Mouse (Mus musculus): ENCODE results near the gene Asns.

Gene Asns

GRCm38 (mm10) chr6:7692884-7693585, at the start of gene Asns:
Gene Asns (minus strand): TSS chr6:7693254.
- peak; percentile 93 for ATAC-seq (ENCODE audit: low TSS enrichment)

DNA sequence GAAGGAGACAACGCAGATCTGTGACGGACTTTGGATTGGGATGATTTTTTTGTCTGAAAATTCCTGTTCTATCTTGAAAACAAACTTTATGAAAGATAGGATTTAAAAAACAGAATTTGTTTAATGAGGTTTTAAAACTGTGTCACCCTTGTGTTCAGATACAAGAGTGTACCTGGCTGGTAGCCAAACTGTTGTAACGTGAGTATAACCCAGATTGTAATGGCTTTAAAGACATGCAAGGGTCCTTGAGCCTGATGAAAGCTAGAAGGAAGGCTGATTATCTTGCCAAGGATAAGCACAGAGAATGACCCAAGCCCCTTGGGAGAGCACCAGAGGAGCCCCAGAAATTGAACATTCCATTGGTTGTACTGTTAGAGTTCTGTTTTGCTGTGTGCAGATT, 48.7 kb upstream of the Asns start:
- ATAC-seq (ENCODE audit: low TSS enrichment), result no peak

- no peak for ATAC-seq (ENCODE audit: low TSS enrichment)
Measured at GRCm38 (mm10) chr6:7737842-7738241, 44.8 kb upstream of the Asns start.

GRCm38 (mm10) chr6:7732754-7733708, 40.0 kb upstream of the Asns start:
- peak; percentile 96 for ATAC-seq (ENCODE audit: low TSS enrichment)

GRCm38 (mm10) chr6:7732097-7732496, 39.0 kb upstream of the Asns start:
- no peak for ATAC-seq (ENCODE audit: low TSS enrichment)

DNA sequence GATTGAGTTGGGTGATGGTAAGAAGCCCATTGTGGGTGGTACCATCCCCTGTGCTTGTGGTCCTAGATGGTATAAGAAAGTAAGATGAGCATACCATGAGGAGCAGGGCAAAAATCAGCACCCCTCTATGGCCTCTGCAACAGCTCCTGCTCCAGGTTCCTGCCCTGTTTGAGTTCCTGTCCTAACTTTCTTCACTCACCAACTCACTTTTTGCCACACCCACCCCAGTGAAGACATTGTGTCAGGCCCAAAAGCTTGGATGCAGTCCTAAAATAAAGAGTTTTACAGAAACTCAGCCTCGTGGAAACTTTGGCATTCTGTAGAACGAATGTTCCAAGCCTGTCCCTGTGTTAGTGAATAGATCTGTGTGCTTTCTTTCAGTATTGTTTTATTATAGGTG, 36.1 kb upstream of the Asns start:
- ATAC-seq (ENCODE audit: low TSS enrichment), result no peak

DNA sequence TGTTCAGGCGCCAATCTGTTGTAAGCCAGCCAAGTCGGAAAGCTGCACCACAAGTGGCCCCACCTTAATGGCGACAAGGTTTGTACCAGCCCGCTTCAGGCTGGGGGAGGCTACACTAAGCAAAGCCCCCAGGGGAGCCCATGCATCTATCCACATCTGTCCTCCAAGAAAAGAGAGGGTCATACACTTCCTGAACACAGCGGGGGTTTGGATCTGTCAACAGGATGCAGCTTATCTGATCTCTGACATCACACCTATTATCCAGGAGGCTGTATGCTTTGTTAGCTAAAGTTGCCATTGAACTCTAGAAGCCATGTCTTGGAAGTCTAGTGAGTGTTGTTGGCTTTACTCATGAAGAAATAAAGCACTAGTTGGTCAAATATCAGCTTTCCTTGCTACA, 35.2 kb upstream of the Asns start:
- ATAC-seq (ENCODE audit: low TSS enrichment), result no peak

DNA sequence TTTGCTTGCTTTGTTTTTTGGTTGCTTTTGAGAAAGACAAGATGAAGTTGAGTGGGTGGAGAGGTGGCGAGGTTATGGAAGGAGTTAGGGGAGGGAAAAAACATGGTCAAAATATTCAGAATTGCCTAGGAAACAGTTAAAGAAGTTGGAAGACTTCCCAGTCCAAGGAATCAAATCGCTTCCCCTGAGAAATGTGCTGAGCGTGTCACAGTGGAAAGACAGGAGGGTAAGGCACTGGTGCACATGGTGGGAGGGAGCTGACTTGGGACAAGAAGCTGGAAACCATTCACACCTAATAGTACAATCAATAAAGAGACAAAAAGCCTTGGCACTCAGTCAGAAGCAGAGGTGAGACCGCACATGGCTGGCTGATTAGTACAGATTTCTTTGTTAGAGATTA, 23.2 kb upstream of the Asns start:
- ATAC-seq (ENCODE audit: low TSS enrichment), result no peak

DNA sequence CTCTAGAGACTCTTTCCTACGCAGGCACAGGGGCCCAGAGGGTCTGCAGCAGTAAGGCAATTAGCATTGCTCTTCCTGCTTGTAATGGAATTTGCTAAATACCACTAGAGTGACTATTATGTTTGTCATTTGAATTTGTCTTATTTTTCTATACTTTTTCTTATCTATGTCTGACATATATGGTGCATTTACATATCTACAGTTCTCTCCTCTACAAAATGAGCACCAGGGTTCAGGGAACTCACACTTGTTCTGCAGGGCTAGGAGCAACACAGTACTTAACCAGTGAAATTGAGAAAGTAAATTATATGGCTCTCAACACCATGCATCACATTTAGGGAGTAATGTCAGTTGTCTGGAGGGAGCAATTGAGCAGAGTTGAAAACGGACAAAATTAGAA, 21.2 kb upstream of the Asns start:
- no peak for ATAC-seq (ENCODE audit: low TSS enrichment)

- ATAC-seq (ENCODE audit: low TSS enrichment), result no peak
Measured at GRCm38 (mm10) chr6:7711837-7712330, 18.8 kb upstream of the Asns start.

- ATAC-seq (ENCODE audit: low TSS enrichment), result no peak
Measured at GRCm38 (mm10) chr6:7708246-7708645, 15.2 kb upstream of the Asns start.

GRCm38 (mm10) chr6:7706796-7707195, 13.7 kb upstream of the Asns start:
- no peak for ATAC-seq (ENCODE audit: low TSS enrichment)

DNA sequence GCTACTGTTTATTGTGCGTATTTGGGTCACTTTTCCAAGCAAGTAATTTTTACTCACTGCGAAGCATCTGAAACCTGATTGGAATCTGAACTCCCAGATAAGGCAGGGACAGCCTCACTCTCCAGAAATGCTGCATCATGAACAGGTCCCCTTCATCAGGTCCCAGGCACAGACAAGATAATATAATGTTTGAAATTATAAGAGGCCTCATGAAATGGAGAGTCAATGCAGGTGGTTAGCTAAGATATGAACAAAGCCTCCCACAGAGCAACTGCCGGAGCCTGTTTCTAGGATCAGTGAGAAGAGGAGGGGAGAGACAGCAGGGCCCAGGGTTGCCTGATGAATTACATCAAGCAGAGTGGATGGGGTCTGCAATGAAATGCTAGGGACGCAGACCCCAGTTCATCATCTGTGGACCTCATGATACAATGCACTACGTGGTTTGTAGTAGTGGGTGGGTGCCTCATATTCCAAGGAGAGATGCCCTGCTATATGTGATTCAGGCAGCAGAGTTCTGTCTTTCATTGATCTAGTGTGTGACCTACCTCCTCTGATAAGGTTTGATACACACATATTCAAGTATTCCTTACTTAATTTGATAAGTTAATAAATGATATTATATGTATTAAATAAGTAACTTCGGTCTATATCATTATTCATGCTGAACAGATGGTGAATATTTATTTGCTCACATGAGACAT, 5.1 kb upstream of the Asns start:
- no peak for ATAC-seq (ENCODE audit: low TSS enrichment)

- no peak for ATAC-seq (ENCODE audit: low TSS enrichment)
Measured at GRCm38 (mm10) chr6:7697077-7697643, 4.1 kb upstream of the Asns start.

- ATAC-seq (ENCODE audit: low TSS enrichment), result no peak
Measured at GRCm38 (mm10) chr6:7696641-7697040, 3.6 kb upstream of the Asns start.

DNA sequence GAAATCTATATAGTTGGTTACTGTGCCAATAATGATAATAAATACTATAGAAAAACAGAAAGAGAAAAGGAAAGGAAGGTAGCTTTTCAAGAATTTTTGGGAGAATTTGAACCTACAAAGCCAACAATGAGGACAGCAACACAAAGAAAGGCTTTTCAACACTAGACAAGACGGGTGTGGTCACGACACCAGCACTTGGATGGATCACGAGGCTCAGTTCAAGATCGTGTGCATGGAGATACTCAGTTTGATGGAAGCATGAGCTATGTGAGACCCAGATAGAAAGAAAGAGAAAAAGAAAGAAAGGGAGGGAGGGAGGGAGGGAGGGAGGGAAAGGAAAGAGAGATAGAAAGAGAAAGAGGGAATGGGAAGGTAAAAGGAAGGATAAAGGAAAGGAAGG, 2.8 kb upstream of the Asns start:
- ATAC-seq (ENCODE audit: low TSS enrichment), result no peak

DNA sequence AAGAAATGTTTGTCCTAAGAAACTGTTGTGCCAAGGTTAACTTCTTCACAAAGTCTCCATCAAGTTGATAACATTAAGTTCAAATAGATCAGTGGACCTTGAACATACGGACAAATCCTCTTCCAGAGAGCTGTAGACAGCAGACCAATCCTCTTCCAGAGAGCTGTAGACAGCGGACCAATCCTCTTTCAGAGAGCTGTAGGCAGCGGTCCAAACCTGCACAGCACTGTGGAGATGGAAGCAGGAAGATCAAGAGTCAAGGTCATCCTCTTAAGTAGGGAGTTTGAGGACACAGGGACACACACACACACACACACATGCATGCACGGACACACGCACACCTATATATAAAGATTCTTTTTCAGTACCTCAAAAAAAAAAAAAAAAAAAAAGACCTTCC, 612 bp upstream of the Asns start:
- no peak for ATAC-seq (ENCODE audit: low TSS enrichment)

DNA sequence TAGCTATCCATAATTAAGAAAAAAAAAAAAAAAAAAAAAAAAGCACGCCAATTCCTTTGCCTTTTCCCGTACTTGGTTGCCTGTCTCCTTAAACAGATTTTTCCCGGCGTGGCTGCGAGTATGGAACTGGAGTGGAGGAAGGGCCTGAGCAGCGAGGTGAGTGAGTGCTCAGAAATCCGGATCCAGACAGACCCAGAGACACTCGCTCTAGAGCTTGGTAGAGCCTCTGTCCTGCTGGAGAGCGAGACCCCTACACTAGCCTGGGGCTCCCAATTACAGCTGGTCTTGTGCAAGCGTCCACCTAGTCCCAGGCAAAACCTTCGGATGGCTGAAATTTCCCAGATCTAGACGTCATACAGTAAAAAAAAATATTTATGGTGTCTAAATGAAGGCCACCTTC, 603 bp downstream of the Asns start:
- ATAC-seq (ENCODE audit: low TSS enrichment), result peak; percentile 82

DNA sequence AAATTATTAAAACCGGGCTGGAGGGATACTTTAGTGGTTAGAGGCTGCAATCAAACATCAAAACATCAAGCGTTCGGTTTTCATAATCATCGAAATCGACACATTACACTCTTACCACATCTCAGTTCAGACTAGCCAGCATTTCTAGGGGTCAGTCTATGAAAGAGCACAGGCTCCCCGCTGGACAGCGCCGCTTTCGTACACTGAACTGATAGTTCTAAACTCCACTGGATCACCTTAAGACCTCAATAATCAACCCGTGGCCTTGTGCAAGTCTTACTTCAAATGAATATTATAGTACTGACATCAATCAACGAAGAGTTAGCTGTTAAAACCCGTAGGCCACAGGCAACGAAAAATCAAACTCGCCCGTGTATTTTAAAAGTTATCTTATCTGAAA, 1.0 kb downstream of the Asns start:
- ATAC-seq (ENCODE audit: low TSS enrichment), result no peak

DNA sequence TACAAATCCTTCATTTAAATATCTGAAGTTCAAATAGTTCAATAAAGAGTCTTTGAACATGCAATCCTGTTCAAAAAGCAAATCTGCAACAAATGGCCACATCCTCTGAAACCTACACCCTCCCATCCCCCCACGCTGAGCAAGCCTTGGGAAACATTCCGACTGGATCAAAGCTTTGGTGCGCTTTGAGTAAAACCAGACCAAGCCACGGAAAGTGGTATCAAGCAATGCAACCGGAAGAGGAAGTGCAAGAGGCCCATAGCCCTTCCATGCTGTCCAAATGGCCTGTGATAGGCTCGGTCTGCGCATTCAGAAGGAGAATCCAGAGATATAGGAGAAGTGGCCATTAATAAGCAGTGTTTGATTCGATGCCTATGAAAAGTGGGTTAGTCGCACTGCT, 2.6 kb downstream of the Asns start:
- ATAC-seq (ENCODE audit: low TSS enrichment), result no peak

DNA sequence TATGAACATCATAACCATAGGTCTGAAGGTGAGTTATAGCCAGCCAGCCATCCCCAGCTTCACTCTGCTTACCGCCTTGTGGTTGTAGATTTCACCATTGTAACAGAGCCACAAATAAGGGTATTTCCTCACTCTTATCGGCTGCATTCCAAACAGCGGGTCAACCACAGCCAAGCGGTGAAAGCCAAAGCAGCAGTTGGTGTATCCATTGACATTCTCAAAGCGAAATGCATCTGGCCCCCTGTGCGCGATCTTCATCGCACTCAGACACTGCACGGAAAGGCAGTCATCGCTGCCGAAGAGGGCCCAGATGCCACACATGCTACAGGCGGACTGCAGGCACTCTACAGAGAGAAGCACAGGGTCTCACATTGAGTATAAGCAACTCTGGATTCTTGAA, 3.9 kb downstream of the Asns start:
- no peak for ATAC-seq (ENCODE audit: low TSS enrichment)

DNA sequence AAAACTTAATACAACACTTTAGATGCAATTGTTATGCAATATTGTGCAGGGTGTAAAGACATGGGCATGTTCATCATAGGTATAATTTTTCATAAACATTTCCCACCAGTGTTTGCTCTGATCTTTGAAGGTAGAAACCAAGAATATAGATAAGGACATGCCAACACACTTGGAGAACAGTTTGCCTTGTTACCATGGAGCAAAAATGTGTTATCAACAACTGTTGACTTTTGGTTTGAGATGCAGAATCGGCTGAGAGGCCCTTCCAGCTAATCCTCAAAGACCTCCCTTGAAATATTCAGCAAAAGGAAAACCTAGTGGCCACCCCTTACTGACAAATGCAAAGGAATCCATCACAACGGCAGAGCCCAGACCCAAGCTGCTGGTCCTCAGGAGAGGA, 7.0 kb downstream of the Asns start:
- no peak for ATAC-seq (ENCODE audit: low TSS enrichment)
